Mouse (Mus musculus): Measurements from ENCODE around the gene Usp30.

Usp30 gene

GRCm38 (mm10) chr5:114066601-114067000 lies 1.3 kb downstream of the Usp30 start:
- DNase-seq (ENCODE audit: low read depth, low spot score), result no peak

- no peak for DNase-seq (ENCODE audit: low read depth, low spot score)
Observed at GRCm38 (mm10) chr5:114067543-114067942, 2.3 kb downstream of the Usp30 start.

- DNase-seq (ENCODE audit: low read depth, low spot score), result no peak
Observed at GRCm38 (mm10) chr5:114067982-114068381, 2.7 kb downstream of the Usp30 start.

- no peak for DNase-seq (ENCODE audit: low read depth, low spot score)
Observed at GRCm38 (mm10) chr5:114070858-114071257, 5.6 kb downstream of the Usp30 start.

DNA sequence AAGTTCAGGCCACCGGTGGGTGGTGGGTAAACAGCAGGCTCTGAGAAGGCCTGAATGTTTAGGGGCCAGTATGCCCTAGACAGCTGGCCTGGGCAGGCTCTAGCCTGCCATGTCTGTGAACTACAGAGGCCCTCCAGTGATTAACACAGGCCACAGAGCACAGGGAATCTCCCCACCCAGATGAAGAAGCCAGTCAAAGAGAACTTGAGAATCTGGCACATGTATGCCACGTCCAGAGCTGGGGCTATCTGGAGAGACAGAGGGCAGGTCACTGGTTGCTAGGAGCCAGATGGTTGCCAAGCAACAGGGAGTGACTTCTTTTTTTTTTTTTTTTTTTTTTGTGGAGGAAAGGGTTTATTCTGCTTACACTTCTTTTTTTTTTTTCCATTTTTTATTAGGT lies 7.0 kb downstream of the Usp30 start:
- DNase-seq (ENCODE audit: low read depth, low spot score), result no peak

GRCm38 (mm10) chr5:114077009-114077408 lies 11.7 kb downstream of the Usp30 start:
- no peak for DNase-seq (ENCODE audit: low read depth, low spot score)

DNA sequence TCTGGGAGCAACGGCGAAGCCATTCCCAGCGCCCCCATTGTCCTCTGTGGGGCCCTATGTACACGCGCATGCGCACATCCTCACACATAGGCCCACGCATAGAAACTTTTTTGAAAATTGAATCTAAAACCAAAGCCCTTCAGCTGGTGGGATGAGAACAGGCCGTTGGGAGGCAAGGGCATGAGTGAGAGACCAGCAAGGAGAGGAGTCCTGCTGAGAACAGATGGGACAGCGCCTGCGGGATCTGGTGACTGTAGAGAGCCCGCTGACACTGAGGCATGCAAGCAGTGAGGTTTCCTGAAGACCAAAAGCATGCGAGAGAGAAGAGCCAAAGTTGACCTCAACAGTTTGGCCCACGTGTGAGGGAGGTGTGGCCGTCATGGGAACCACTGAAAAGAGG lies 20.2 kb downstream of the Usp30 start:
- DNase-seq (ENCODE audit: low read depth, low spot score), result no peak

DNA sequence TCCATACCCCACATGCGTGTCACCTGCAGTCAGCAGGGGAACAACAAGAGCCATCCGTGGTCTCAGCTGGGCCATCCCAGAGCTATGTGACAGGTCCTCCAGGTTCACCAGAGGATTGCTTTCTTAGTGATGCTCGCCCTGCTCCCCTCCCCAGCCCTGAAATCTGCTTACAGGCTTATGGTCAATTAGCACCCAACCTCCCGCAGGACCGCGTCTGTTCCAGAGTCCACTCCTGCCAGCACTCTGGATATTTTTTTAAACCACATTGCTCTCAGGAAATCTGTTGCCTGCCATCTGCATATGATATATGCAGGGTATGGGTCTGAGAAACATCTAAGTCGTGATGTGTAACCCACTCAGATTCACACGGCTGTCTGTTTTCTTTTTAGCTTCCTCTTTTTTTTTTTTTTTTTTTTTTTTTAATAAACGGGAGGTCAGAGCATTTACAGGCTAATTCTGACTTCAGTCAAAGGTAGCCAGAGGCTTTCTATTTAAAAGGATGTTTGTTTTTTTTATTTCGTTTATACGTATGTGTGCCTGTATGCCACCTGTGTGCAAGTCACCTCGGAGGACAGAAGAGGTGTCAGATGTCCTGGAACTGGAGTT lies 22.7 kb downstream of the Usp30 start:
- no peak for DNase-seq (ENCODE audit: low read depth, low spot score)

DNA sequence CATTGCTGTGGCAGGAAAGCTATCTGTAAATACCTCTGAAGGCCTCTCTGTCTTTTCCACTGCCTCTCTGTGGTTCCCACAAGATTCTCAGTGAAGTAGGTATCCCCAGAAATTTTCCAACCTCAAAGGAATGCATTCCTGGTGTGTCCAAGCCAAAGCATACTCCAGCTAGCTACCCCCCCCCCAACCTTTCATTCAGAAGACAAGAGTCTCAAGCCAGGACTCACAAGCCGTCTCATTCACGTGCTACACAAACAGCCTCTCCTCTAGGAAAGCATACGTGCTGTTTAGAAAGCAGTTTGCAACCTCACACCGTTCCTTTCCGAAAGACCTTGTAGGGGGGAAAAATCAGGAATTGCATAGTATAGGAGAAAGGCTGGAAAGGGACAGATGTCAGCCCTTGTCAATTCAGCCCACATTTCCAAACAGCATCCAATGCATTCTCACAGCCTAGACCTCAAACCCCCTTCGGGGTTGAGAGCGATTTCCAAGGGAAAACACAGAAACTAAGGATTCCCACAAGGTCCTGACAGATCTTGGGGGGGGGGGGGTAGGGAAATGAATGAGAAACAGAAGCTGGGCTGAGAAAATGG lies 25.3 kb downstream of the Usp30 start:
- DNase-seq (ENCODE audit: low read depth, low spot score), result no peak

DNA sequence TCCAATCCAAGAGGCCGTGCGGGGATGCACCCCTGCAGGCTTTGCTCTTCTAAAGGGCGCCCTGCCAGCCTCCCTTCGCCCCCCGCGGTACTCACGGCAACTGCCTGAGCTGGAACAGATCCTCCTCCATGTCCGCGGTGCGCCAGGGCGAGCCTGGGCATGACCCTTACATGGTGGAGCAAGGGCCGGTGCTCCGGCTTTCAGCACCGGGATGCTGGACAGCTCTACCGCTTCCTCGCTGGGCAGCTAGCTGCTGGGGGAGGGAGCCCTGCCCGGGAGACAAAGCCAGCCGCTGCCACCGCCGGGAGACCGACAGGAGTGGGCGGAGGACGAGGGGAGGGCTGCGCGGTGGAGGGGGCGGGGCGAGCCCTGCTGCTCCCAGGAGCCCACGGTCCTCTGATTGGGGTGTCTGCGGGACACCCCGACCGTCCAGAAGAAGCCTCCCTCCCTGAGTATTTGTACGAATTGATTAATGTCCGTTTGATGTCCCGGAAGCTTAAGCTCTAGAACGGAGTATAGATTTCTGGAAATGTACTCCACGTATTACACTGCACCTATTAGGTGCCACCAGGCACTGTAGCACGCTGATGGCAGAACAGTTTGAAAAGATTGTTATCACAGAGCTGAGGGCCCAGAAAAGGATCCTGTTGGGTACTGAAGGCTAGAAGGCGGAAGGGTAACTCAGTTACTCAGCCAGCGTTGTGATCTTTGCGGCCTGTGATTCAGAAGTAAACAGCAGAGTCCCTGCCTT lies 26.0 kb downstream of the Usp30 start, which contains the start of gene Svop:
Gene Svop, minus strand, starts transcription at position 514 of the 751 bp plus-strand sequence.
- no peak for DNase-seq (ENCODE audit: low read depth, low spot score)

GRCm38 (mm10) chr5:114099709-114100389 lies 34.6 kb downstream of the Usp30 start:
- peak; percentile 95 for DNase-seq (ENCODE audit: low read depth, low spot score)

DNA sequence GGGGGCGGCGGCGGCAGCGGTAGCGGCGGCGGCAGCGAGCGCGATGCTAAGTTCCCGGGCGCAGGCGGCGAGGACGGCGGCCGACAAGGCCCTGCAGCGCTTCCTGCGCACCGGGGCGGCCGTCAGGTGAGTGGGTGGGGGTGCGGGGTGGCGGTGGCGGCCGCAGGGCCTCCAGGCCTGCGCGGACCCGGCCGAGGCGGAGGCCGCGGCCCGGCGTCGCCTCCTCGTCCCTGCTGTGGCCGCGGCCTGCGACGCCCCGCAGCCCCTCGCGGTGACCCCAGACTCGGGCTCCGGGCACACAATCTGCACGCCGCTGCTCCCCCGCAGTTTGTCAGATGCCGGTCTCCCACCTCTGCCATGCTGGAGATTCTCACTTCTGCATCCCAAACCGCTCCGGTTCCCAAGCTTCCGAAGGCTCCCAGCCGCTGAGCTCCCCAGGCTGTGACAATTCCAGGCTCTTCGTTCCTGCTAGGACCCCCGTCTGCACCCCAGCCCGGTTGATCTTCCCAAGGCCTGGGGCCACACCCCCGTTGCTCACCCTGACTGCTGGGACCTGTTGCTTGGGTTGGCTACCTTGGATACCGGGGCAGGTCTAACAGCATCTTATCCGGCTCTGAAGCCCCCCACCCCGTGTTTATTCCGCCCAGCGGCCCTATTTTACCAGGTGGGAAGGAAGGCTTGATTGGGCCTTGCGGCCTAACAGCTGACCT lies 35.3 kb downstream of the Usp30 start:
- no peak for DNase-seq (ENCODE audit: low read depth, low spot score)

GRCm38 (mm10) chr5:114101873-114102272 lies 36.6 kb downstream of the Usp30 start:
- no peak for DNase-seq (ENCODE audit: low read depth, low spot score)

GRCm38 (mm10) chr5:114102807-114103206 lies 37.5 kb downstream of the Usp30 start:
- DNase-seq (ENCODE audit: low read depth, low spot score), result peak; percentile 70

- DNase-seq (ENCODE audit: low read depth, low spot score), result no peak
Observed at GRCm38 (mm10) chr5:114106391-114106935, 41.2 kb downstream of the Usp30 start.

DNA sequence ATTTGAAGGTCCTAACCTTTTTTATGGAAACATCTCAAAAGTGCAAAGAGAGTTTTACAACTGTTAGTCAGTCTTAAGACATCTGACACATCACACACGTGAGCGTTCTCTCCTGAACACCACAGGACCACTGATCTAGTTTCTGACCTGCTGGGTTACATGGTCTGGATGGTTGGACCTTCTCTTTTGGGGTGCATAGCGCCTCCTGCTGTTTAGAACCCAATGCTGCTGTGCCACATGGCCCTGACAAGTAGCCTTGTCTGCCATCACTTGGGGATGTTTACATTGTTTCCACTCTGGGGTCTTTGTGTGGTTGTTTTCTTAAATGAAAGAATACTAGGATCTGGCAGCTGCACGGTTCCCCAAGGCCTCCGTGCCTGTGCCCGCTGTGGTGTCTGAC lies 48.1 kb downstream of the Usp30 start:
- DNase-seq (ENCODE audit: low read depth, low spot score), result no peak

DNA sequence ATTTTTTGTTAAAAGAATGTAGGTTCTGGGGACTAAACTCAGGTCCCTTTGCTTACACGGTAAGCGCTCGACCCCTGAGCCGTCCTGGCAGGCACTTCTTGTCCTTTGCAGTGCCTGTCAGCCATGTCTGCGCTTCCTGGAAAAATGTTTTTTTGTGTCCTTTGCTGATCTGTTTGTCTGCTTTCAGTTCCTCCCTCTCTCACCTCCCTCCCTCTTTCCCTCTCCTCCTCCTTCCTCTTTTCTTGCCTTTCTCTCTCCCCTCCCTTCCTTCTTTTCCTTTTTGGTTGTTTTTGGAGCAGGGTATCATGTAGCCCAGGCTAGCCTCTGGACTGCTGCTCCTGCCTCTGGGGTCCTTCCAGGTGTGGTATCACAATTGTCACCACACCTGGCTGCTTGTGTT lies 49.8 kb downstream of the Usp30 start:
- DNase-seq (ENCODE audit: low read depth, low spot score), result no peak

GRCm38 (mm10) chr5:114116586-114116985 lies 51.3 kb downstream of the Usp30 start:
- DNase-seq (ENCODE audit: low read depth, low spot score), result no peak

GRCm38 (mm10) chr5:114119806-114120205 lies 54.5 kb downstream of the Usp30 start:
- DNase-seq (ENCODE audit: low read depth, low spot score), result peak; percentile 59

- no peak for DNase-seq (ENCODE audit: low read depth, low spot score)
Observed at GRCm38 (mm10) chr5:114126008-114126407, 60.7 kb downstream of the Usp30 start.

DNA sequence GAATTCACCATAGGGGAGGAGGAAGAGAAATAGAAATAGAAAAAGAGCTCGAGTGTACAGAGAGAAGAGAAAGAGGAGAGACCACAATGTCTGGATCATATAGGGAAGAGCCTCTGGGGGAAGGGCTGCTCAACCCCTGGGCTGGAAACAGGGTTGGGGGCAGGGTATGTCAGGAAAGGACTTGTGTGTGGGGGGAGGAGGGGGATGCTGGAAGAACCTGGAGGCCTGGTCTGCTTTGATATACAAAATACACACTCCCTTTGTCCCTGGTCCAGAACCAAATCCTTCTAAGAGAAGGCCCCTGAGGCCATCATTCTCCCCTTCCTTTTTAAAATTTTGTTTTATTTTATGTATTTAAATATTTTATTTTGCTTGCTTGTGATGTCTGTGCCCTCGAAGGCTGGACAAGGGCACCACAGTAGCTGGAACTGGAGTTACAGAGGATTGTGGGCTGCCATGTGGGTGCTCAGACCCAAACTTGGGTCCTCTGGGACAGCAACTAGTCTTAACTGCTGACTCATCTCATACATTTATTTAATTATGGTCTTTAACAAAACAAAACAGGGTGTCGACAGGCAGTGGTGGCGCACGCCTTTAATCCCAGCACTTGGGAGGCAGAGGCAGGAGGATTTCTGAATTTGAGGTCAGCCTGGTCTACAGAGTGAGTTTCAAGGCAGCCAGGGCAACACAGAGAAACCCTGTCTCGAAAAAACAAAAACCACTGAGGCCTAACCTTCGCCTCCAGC lies 61.4 kb downstream of the Usp30 start:
- no peak for DNase-seq (ENCODE audit: low read depth, low spot score)

All from telencephalon, adult 2 months (tissue).